Mouse (Mus musculus) forebrain, postnatal 0 days (tissue): ENCODE results near the gene Fzd2. TPM values are rescaled to one million over a fixed set of nuclear protein-coding genes. Genes with fewer than 3 reads are reported as not detected.
"Not testable (repeated sequence)": the region's sequence is repeated elsewhere in the genome, so short reads cannot be mapped to it uniquely, and the experiment has no call there.

Experiments used
- ATAC-seq: fragments of 200-750 bp; cut with Nextera tagmentation; 2 replicates; pipeline ENCODE4 v1.8.0; 2017; ENCODE audit warnings: mild to moderate bottlenecking, moderate library complexity
- DNase-seq: peaks from one replicate; pipeline ENCODE4 v3.0.0-alpha.2; 2015
- H3K27ac ChIP-seq: fragments of 300-500 bp; sonication (generic); 2 replicates; pipeline ENCODE4 v1.5.1; 2014; ENCODE audit warnings: low read depth, mild to moderate bottlenecking, antibody characterized with exemption, low read length, moderate library complexity, mixed read lengths
- H3K27me3 ChIP-seq: fragments of 300-500 bp; sonication (generic); 2 replicates; pipeline ENCODE4 v1.6.1; 2014; ENCODE audit warnings: mild to moderate bottlenecking, low read length, mixed read lengths; ENCODE audit not compliant: insufficient read depth
- H3K36me3 ChIP-seq: fragments of 300-500 bp; sonication (generic); 2 replicates; pipeline ENCODE4 v1.6.1; 2014; ENCODE audit warnings: mild to moderate bottlenecking, moderate library complexity; ENCODE audit not compliant: insufficient read depth
- H3K4me1 ChIP-seq: fragments of 300-500 bp; sonication (generic); 2 replicates; pipeline ENCODE4 v1.6.1; 2014; ENCODE audit warnings: antibody characterized with exemption; ENCODE audit not compliant: insufficient read depth
- H3K4me2 ChIP-seq: fragments of 300-500 bp; sonication (generic); 2 replicates; pipeline ENCODE4 v1.6.1; 2014; ENCODE audit warnings: low read depth, mild to moderate bottlenecking, moderate library complexity
- H3K4me3 ChIP-seq: fragments of 300-500 bp; sonication (generic); 2 replicates; pipeline ENCODE4 v1.5.1; 2014; ENCODE audit warnings: low read depth, low read length, mixed read lengths
- H3K9ac ChIP-seq: fragments of 300-500 bp; sonication (generic); 2 replicates; pipeline ENCODE4 v1.6.1; 2014; ENCODE audit warnings: mild to moderate bottlenecking
- H3K9me3 ChIP-seq: fragments of 300-500 bp; sonication (generic); 2 replicates; pipeline ENCODE4 v1.6.1; 2016; ENCODE audit warnings: low read length
- CTCF ChIP-seq: sonication (generic); IDR thresholded peaks from 2 replicates; pipeline ENCODE4 v1.5.1; 2016; ENCODE audit warnings: antibody characterized with exemption, control low read depth, low read depth
- WGBS: fragments of 180-500 bp; shearing (Covaris S2); extraction: QIAGEN DNeasy Blood & Tissue Kit; methylation state at CpG from one replicate; pipeline ENCODE4 v1.1.7; 2014; 5-methylcytosine and 5-hydroxymethylcytosine counted together
- polyA plus RNA-seq: library from polyadenylated mRNA; unstranded; fragments of >200 nt; fragmentation: Nextera tagmentation; extraction: Ambion mirVana; gene quantifications from 2 replicates; pipeline ENCODE4 v1.2.1, GENCODE M21; 2015
- total RNA-seq: library from RNA; depleted of rRNA; stranded (reverse); fragments of >200 nt; gene quantifications from 2 replicates; pipeline ENCODE4 v1.2.3, GENCODE M21; 2014; rRNA removed

Fzd2 gene
- total RNA-seq (12.0 and 15.2 TPM in 2 replicates), polyA plus RNA-seq (4.5 and 4.6 TPM in 2 replicates)

DNA sequence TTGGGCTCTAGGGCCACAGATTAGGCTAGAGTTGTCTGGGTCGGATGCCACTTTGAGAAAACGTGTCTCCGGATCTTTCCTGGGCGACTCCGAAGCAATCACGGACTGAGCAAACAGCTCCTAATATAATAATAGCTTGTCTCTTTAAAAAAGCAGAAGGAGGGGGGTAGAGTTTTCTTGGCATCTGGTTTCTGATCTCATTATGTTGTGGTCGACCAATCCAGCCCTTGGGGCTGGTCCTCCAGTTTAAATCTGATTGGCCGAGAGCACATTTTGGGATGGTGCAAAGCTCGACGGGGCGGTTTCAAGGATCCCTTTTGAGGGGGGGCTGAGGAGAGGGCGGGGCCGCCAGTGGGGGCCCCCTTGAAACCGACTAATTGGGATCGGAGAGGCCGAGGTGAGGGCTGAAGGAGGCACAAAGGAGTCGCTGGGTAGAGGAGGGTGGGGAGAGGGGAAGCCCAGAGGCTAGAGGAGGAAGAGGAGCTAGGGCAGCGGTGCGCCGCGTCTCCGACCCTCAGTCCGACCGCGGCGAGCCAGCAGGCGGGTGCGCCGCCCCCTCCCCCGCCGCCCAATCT, at the start of gene Fzd2:
Fzd2 (plus strand) TSS at position 387 of the 575 bp plus-strand sequence.
- TF ChIP-seq CTCF: no peak
- Histone ChIP-seq H3K4me3 (peak within 1 kb of the TSS; percentile 79), H3K9ac (peak within 1 kb of the TSS; percentile 57), H3K27me3 (no peaks in the 10 kb centered on the region), H3K9me3 (no peaks in the 10 kb centered on the region), H3K4me1 (no peaks in the 10 kb centered on the region), H3K27ac (peak within 1 kb of the TSS; percentile 83), H3K36me3 (no peaks in the 10 kb centered on the region), H3K4me2 (peak within 1 kb of the TSS; percentile 81)
- peak; percentile 96 for DNase-seq
- ATAC-seq: peak; percentile 96
- under 1% methylated on average over 24 of the region's 31 CpGs for WGBS

DNA sequence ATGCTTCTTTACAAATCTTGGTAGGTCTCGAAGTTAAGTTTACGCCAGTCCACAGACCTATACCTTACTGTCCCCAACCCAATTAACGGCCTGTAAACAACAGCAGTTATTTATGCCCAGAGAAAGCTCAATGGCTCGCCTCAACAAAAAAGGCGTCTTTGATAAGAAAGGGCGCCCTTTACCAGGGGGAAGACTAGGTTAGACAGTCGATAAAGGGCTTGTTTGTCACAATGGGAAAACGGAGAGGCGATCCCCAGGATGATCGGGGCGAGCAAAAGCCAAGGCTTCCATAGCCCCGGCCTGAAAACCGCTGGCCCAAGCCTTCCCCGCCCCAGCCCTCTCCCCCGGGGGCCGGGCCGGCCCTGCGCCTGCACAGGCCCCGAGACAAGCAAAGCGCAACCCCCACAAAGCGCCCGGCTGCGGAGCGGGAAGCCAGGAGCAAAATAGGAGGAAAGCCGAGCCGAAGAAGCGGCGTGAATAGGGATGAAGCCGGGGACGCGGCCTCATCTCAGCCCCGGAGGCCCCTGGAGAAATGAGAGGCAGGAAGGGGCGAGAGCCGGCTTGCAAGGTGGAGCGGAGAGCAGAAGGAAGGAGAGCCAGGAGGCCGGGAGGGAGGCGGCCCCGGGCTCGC, 48.7 kb upstream of the Fzd2 start:
- Histone ChIP-seq H3K4me3 (peak overlapping the region; percentile 100), H3K4me1 (peaks cover 12% of the 10 kb centered on the region; the same call in 1 of the 2 replicates), H3K27me3 (no peaks in the 10 kb centered on the region), H3K9ac (peak overlapping the region; percentile 94), H3K9me3 (no peaks in the 10 kb centered on the region), H3K36me3 (no peaks in the 10 kb centered on the region), H3K4me2 (peak overlapping the region; percentile 49), H3K27ac (peak overlapping the region; percentile 98)
- peak; percentile 42 for ATAC-seq
- DNase-seq: peak; percentile 50
- 2% methylated on average over 39 of the region's 39 CpGs for WGBS
- no peak for TF ChIP-seq CTCF

DNA sequence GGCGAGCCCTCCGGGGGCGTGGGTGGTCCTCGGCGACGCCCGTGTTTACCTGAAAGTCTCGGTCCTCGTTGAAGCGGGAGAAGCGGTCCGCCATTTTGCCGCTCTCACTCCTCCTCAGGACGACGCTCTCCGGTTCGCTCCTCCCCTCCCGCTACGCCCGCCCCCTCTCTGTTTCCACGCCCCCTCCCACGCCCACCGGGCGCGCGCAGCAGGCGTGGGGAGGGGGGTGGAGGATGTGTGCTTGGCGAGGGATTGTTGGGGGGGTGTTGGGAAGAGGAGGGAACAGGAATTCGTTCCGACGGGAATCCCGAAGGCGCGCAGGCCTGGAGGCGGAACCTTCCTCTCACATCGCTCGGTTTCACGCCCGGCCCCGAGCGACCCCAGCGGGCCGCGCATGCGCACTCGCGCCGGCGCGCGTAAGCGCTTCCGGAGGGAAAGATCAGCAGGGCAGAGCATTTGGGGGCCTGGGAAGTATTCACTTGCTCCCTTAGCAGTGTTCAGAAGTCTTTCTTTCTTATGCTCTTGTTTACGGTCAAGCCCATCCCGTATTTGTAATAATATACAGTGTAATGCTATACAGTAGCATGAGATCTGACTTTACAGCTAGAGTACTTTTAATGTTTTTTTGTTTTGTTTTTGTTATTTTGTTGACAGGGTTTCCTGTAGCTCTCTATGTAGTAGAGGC, 48.0 kb upstream of the Fzd2 start, which contains the start of gene Gpatch8:
Gpatch8 (minus strand) TSS at position 362 of the 685 bp plus-strand sequence.
- peak within 1 kb of the TSS; percentile 49 for H3K4me2 ChIP-seq
- H3K4me1 ChIP-seq: peaks cover 12% of the 10 kb centered on the region; the same call in 1 of the 2 replicates
- H3K27me3 ChIP-seq: no peaks in the 10 kb centered on the region
- no peak for TF ChIP-seq CTCF
- DNase-seq (peak; percentile 99), ATAC-seq (peak; percentile 98)
- peak within 1 kb of the TSS; percentile 94 for H3K9ac ChIP-seq
- WGBS: 2% methylated on average over 51 of the region's 55 CpGs
- no peaks in the 10 kb centered on the region for H3K36me3 ChIP-seq
- peak within 1 kb of the TSS; percentile 100 for H3K4me3 ChIP-seq
- H3K27ac ChIP-seq: peak within 1 kb of the TSS; percentile 98
- no peaks in the 10 kb centered on the region for H3K9me3 ChIP-seq

DNA sequence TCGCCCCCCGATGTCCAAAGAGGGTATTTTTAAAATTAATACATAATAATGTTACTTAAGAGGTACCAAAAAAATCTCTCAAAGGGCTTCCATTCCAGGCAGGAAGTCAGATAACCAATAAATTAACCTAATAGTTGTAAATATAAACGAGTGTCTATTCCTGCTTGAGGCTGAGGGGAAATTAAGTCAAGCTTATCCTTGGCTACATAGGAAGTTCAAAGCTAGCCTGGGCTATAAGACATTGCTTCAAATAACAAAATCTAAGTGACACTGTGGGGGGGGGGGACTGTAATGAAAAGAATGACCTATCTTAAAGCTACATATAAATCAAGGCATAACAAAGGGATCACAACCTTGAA, 47.5 kb upstream of the Fzd2 start:
- no peak overlapping the region for H3K9ac ChIP-seq
- H3K27ac ChIP-seq: peak overlapping the region; percentile 98
- peak overlapping the region; percentile 49 for H3K4me2 ChIP-seq
- no peaks in the 10 kb centered on the region for H3K36me3 ChIP-seq
- no peak; the same call in 1 of the 2 replicates for ATAC-seq
- DNase-seq: no peak
- 18% methylated on average over 3 of the region's 3 CpGs for whole genome bisulfite sequencing
- no peaks in the 10 kb centered on the region for H3K9me3 ChIP-seq
- H3K4me1 ChIP-seq: peaks cover 12% of the 10 kb centered on the region; the same call in 1 of the 2 replicates
- no peaks in the 10 kb centered on the region for H3K27me3 ChIP-seq
- H3K4me3 ChIP-seq: peak overlapping the region; percentile 100
- no peak for TF ChIP-seq CTCF

DNA sequence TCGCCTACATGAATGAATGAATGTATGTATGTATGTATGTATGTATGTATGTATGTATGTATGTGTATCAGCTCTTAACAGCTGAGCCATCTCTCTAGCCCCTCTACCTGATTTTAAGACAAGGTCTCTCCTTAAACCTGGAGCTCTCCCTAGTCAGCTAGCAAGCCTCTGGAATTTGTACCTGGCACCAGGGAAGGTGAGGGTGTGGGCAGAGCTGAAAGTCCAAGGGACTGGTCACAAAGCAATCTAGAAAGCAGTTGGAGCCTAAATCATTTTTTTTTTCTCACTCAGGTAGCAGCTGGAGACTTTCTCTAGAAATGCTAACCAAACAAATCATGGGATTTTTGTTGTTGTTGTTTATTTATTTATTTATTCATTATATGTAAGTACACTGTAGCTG, 46.8 kb upstream of the Fzd2 start:
- no peak for DNase-seq
- no peak for ATAC-seq
- Histone ChIP-seq H3K4me3 (no peak overlapping the region), H3K27ac (no peak overlapping the region), H3K36me3 (no peaks in the 10 kb centered on the region), H3K4me1 (peaks cover 12% of the 10 kb centered on the region; the same call in 1 of the 2 replicates), H3K4me2 (no peak overlapping the region), H3K27me3 (no peaks in the 10 kb centered on the region), H3K9ac (no peak overlapping the region), H3K9me3 (no peaks in the 10 kb centered on the region)
- WGBS: 92% methylated on average over 1 of the region's 1 CpGs
- no peak for TF ChIP-seq CTCF

DNA sequence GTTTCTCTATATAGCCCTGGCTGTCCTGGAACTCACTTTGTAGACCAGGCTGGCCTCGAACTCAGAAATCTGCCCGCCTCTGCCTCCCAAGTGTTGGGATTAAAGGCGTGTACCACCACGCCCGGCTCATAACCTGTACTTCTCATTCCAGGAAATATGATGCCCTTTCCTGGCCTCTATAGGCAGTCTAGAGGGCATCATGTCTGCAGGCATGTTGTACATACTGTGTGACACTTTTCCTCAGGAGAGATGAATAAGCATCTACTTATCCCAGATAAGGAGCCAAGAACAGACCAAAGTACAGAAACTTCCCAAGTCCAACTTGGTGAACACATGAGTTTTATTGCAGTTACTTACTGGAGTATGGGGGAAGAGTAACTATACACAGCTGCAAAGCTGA, 45.5 kb upstream of the Fzd2 start:
- WGBS: 93% methylated on average over 4 of the region's 5 CpGs
- H3K27ac ChIP-seq: no peak overlapping the region
- ATAC-seq (no peak), DNase-seq (no peak)
- H3K9me3 ChIP-seq: no peaks in the 10 kb centered on the region
- H3K36me3 ChIP-seq: no peaks in the 10 kb centered on the region
- H3K4me2 ChIP-seq: no peak overlapping the region
- H3K4me3 ChIP-seq: no peak overlapping the region
- H3K4me1 ChIP-seq: peaks cover 10% of the 10 kb centered on the region; the same call in 1 of the 2 replicates
- no peaks in the 10 kb centered on the region for H3K27me3 ChIP-seq
- H3K9ac ChIP-seq: no peak overlapping the region
- TF ChIP-seq CTCF: no peak

DNA sequence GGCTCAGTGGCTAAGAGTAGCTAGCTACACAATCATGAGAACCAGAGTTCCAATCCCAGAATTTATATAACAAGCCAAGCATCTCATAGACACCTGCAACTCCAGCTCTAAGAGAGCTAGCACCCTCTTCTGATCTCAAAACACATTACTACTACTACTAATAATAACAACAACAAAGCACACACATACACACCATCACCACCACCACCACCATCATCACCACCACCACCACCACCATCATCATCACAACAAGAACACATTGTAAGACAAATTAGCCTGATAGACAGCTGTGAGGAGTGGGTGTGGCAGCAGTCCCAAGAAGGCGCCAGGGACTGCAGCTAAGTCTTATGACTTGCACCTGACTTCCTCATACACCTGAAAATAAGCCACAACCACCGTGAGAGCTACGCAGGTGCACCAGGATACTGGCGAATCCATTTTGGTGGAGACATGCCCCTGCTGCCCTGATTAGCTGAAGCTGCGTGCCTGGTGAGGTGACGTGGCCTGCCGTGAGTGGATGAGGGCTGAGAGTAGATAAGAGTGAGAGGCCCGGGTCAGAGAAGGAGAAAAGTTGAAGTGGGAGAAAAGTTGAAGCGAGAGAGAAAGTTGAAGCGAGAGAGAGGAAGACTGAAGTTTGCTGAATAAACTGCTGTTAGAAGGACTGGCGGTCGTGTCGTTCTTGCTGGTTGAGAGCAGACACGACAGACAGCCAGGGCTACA, 39.1 kb upstream of the Fzd2 start:
- ATAC-seq, H3K4me2 ChIP-seq, DNase-seq, H3K9ac ChIP-seq, H3K9me3 ChIP-seq, H3K4me1 ChIP-seq, H3K27me3 ChIP-seq, H3K36me3 ChIP-seq, H3K4me3 ChIP-seq, H3K27ac ChIP-seq: not testable (repeated sequence)
- WGBS: 85% methylated on average over 14 of the region's 14 CpGs
